Mouse (Mus musculus): ENCODE measurements at regions not wholly inside any gene's neighbourhood (a gene's known extent, or its start where the extent isn't known, plus 50 kb on each side); places are given as distances from the start of the nearest gene placed in this dataset.

- no peak for DNase-seq (ENCODE audit: low read depth, low spot score)
Measured at GRCm38 (mm10) chr11:89247991-89248390, 54.1 kb downstream of the Nog start.

GRCm38 (mm10) chr11:89243370-89243769 lies 58.8 kb downstream of the Nog start:
- no peak for DNase-seq (ENCODE audit: low read depth, low spot score)

GRCm38 (mm10) chr11:89242130-89242529 lies 60.0 kb downstream of the Nog start:
- DNase-seq (ENCODE audit: low read depth, low spot score), result no peak

- DNase-seq (ENCODE audit: low read depth, low spot score), result no peak
Measured at GRCm38 (mm10) chr11:89239891-89240290, 62.2 kb downstream of the Nog start.

- no peak for DNase-seq (ENCODE audit: low read depth, low spot score)
Measured at GRCm38 (mm10) chr11:89236904-89237303, 65.2 kb downstream of the Nog start.

GRCm38 (mm10) chr11:89232884-89233480 lies 69.2 kb downstream of the Nog start:
- DNase-seq (ENCODE audit: low read depth, low spot score), result no peak

GRCm38 (mm10) chr11:89229726-89230125 lies 72.4 kb downstream of the Nog start:
- no peak for DNase-seq (ENCODE audit: low read depth, low spot score)

- no peak for DNase-seq (ENCODE audit: low read depth, low spot score)
Measured at GRCm38 (mm10) chr11:89213204-89213603, 88.9 kb downstream of the Nog start.

GRCm38 (mm10) chr11:89209531-89209950 lies 92.6 kb downstream of the Nog start:
- DNase-seq (ENCODE audit: low read depth, low spot score), result no peak

GRCm38 (mm10) chr11:89209072-89209471 lies 93.1 kb downstream of the Nog start:
- DNase-seq (ENCODE audit: low read depth, low spot score), result no peak

- no peak for DNase-seq (ENCODE audit: low read depth, low spot score)
Measured at GRCm38 (mm10) chr11:89206788-89207187, 95.3 kb downstream of the Nog start.

- no peak for DNase-seq (ENCODE audit: low read depth, low spot score)
Measured at GRCm38 (mm10) chr11:89204948-89205545, 97.1 kb downstream of the Nog start.

GRCm38 (mm10) chr11:89200458-89200857 lies 101.7 kb downstream of the Nog start:
- no peak for DNase-seq (ENCODE audit: low read depth, low spot score)

GRCm38 (mm10) chr11:89192815-89193214 lies 109.3 kb downstream of the Nog start:
- DNase-seq (ENCODE audit: low read depth, low spot score), result no peak

- DNase-seq (ENCODE audit: low read depth, low spot score), result no peak
Measured at GRCm38 (mm10) chr11:89186911-89187621, 113.4 kb downstream of the Gm525 start.

GRCm38 (mm10) chr11:89185862-89186261 lies 112.2 kb downstream of the Gm525 start:
- no peak for DNase-seq (ENCODE audit: low read depth, low spot score)

- no peak for DNase-seq (ENCODE audit: low read depth, low spot score)
Measured at GRCm38 (mm10) chr11:89181471-89181870, 107.8 kb downstream of the Gm525 start.

GRCm38 (mm10) chr11:89178436-89178835 lies 104.8 kb downstream of the Gm525 start:
- DNase-seq (ENCODE audit: low read depth, low spot score), result no peak

GRCm38 (mm10) chr11:89175511-89175910 lies 101.9 kb downstream of the Gm525 start:
- no peak for DNase-seq (ENCODE audit: low read depth, low spot score)

- no peak for DNase-seq (ENCODE audit: low read depth, low spot score)
Measured at GRCm38 (mm10) chr11:89174967-89175366, 101.3 kb downstream of the Gm525 start.

GRCm38 (mm10) chr11:89165278-89165677 lies 91.6 kb downstream of the Gm525 start:
- DNase-seq (ENCODE audit: low read depth, low spot score), result peak; percentile 59

- DNase-seq (ENCODE audit: low read depth, low spot score), result no peak
Measured at GRCm38 (mm10) chr11:89153466-89154406, 80.1 kb downstream of the Gm525 start.

Measured in CD4-positive helper T cell, adult 2 months (primary cell).